Mouse (Mus musculus): ENCODE results near the gene Tas2r144.

Tas2r144 gene

GRCm38 (mm10) chr6:42264626-42265312 lies 49.6 kb downstream of the Tas2r144 start, which contains the start of gene Casp2:
Gene Casp2 (plus strand): TSS chr6:42264985.
- peak; percentile 99 for DNase-seq (ENCODE audit: low read depth, low spot score)

All from skeletal muscle tissue, adult 2 months (tissue).